Comparison of ENCODE assay signal across 13 mouse cellular contexts in genomic region chr2:165253867-165254266, GRCm38 (mm10). TPM values are rescaled to one million over a fixed set of nuclear protein-coding genes. Genes with fewer than 3 reads are reported as not detected.
A peak's percentile ranks its signal among the peaks of the same experiment; 100 is the strongest.
DNase-seq lines count a peak whose midpoint lies in the region; ATAC-seq and TF ChIP-seq lines count a peak whose summit lies in the region.
"Had no signal": no experiment of that assay in that cellular context is flagged by ENCODE, and none has a peak within 500 bp of the region (broad histone marks: within the 10 kb centered on the region; RNA-seq: fewer than 3 reads in every experiment).

No protein-coding gene starts in this region.

- peaks cover 6% of the 10 kb centered on the region; the same call in 1 of the 2 replicates for H3K4me1 ChIP-seq in forebrain, embryonic 14.5 days (ENCODE audit: control insufficient read depth, insufficient read depth, low read length)
- peaks cover 21% of the 10 kb centered on the region for H3K4me1 ChIP-seq in hindbrain, postnatal 0 days (ENCODE audit: insufficient read depth, low read length)
- H3K4me1 ChIP-seq in midbrain, embryonic 16.5 days (ENCODE audit: control insufficient read depth, insufficient read depth, low read length), result peaks cover 16% of the 10 kb centered on the region
- no peaks in the 10 kb centered on the region for H3K4me1 ChIP-seq in intestine, embryonic 15.5 days (replicated peaks)
- H3K4me1 ChIP-seq: heart, embryonic 15.5 days had no signal

- H3K27ac ChIP-seq in forebrain, embryonic 14.5 days (ENCODE audit: low read depth, low read length), result no peak overlapping the region
- no peak overlapping the region for H3K27ac ChIP-seq in hindbrain, postnatal 0 days
- H3K27ac ChIP-seq in midbrain, embryonic 16.5 days (ENCODE audit: low read length), result peak overlapping the region; percentile 60; the same call in 1 of the 2 replicates
- H3K27ac ChIP-seq in intestine, embryonic 15.5 days, result no peak overlapping the region
- H3K27ac ChIP-seq: heart, embryonic 15.5 days had no signal

- peaks cover 20% of the 10 kb centered on the region for H3K27me3 ChIP-seq in forebrain, embryonic 14.5 days (replicated peaks; ENCODE audit: control insufficient read depth, insufficient read depth, low read length)
- no peaks in the 10 kb centered on the region for H3K27me3 ChIP-seq in hindbrain, postnatal 0 days (ENCODE audit: insufficient read depth, low read length)
- 0 out of 2 replicates have a peak, but pooled peaks cover 4% of the 10 kb centered on the region for H3K27me3 ChIP-seq in midbrain, embryonic 16.5 days (ENCODE audit: control insufficient read depth, insufficient read depth, low read depth, low read length)
- H3K27me3 ChIP-seq in intestine, embryonic 15.5 days (replicated peaks), result peaks cover 49% of the 10 kb centered on the region

- DNase-seq in embryo, embryonic 11 days, result peak; percentile 41
- DNase-seq in embryo, embryonic 10.5 days (ENCODE audit: low spot score), result no peak
- DNase-seq in forebrain, embryonic 14.5 days (ENCODE audit: low spot score), result no peak
- no peak for DNase-seq in hindbrain, postnatal 0 days (ENCODE audit: low spot score)
- no peak for DNase-seq in gastrocnemius, postnatal 10 days
- no peak for DNase-seq in lung, adult 18-20 months
- DNase-seq: cerebellum, adult 11 months; liver had no signal

- peak; percentile 40; the same call in 1 of the 2 replicates for ATAC-seq in forebrain, embryonic 14.5 days
- peak; percentile 72 for ATAC-seq in hindbrain, postnatal 0 days
- ATAC-seq in midbrain, embryonic 16.5 days, result peak; percentile 66
- no peak for ATAC-seq in intestine, embryonic 15.5 days
- ATAC-seq: inflammation-experienced regulatory T-cells, adult 6 months had no signal

- WGBS in forebrain, embryonic 14.5 days, result 2% methylated on average over 10 of the region's 10 CpGs
- WGBS in hindbrain, postnatal 0 days, result 13% methylated on average over 10 of the region's 10 CpGs
- 5% methylated on average over 10 of the region's 10 CpGs for WGBS in midbrain, embryonic 16.5 days
- WGBS in intestine, embryonic 15.5 days, result 16% methylated on average over 10 of the region's 10 CpGs

- no peak overlapping the region for H3K4me3 ChIP-seq in forebrain, embryonic 14.5 days (ENCODE audit: low read depth, low read length)
- no peak overlapping the region for H3K4me3 ChIP-seq in hindbrain, postnatal 0 days (ENCODE audit: low read length)
- no peak overlapping the region for H3K4me3 ChIP-seq in midbrain, embryonic 16.5 days (ENCODE audit: low read depth, low read length)
- H3K4me3 ChIP-seq in intestine, embryonic 15.5 days (replicated peaks), result no peak overlapping the region
- H3K4me3 ChIP-seq: heart, embryonic 15.5 days had no signal

- no peak overlapping the region for H3K4me2 ChIP-seq in forebrain, embryonic 14.5 days (ENCODE audit: low read length)
- H3K4me2 ChIP-seq in hindbrain, postnatal 0 days (ENCODE audit: low read depth, low read length), result 0 out of 2 replicates have a peak overlapping the region, but pooled peaks have one; percentile 7
- no peak overlapping the region for H3K4me2 ChIP-seq in midbrain, embryonic 16.5 days (ENCODE audit: low read length)
- no peak overlapping the region for H3K4me2 ChIP-seq in intestine, embryonic 15.5 days (replicated peaks)
- H3K4me2 ChIP-seq: heart, embryonic 15.5 days had no signal

- H3K9ac ChIP-seq in forebrain, embryonic 14.5 days (ENCODE audit: low read length), result 0 out of 2 replicates have a peak overlapping the region, but pooled peaks have one; percentile 8
- 0 out of 2 replicates have a peak overlapping the region, but pooled peaks have one; percentile 13 for H3K9ac ChIP-seq in hindbrain, postnatal 0 days (replicated peaks; ENCODE audit: low read length)
- H3K9ac ChIP-seq in midbrain, embryonic 16.5 days (ENCODE audit: low read depth, low read length), result peak overlapping the region; percentile 42; the same call in 1 of the 2 replicates
- H3K9ac ChIP-seq in intestine, embryonic 15.5 days, result no peak overlapping the region
- H3K9ac ChIP-seq: heart, embryonic 15.5 days had no signal

- no peaks in the 10 kb centered on the region for H3K36me3 ChIP-seq in forebrain, embryonic 14.5 days (ENCODE audit: control insufficient read depth, insufficient read depth, low read length)
- H3K36me3 ChIP-seq in hindbrain, postnatal 0 days (ENCODE audit: insufficient read depth, low read length), result no peaks in the 10 kb centered on the region
- no peaks in the 10 kb centered on the region for H3K36me3 ChIP-seq in midbrain, embryonic 16.5 days (ENCODE audit: control insufficient read depth, insufficient read depth, low read length)
- H3K36me3 ChIP-seq in intestine, embryonic 15.5 days, result no peaks in the 10 kb centered on the region
- H3K36me3 ChIP-seq: heart, embryonic 15.5 days had no signal

- TF ChIP-seq CTCF in hindbrain, postnatal 0 days (IDR thresholded peaks at IDR 0.05; ENCODE audit: low read depth), result peak; percentile 25; the same call in 1 of the 2 replicates

- no peaks in the 10 kb centered on the region for H3K9me3 ChIP-seq in forebrain, embryonic 14.5 days (replicated peaks; ENCODE audit: control insufficient read depth, low read length)
- H3K9me3 ChIP-seq in hindbrain, postnatal 0 days (ENCODE audit: low read length), result no peaks in the 10 kb centered on the region
- no peaks in the 10 kb centered on the region for H3K9me3 ChIP-seq in midbrain, embryonic 16.5 days (replicated peaks; ENCODE audit: control insufficient read depth, low read length, poor library complexity, severe bottlenecking)
- no peaks in the 10 kb centered on the region for H3K9me3 ChIP-seq in intestine, embryonic 15.5 days
- H3K9me3 ChIP-seq: heart, embryonic 15.5 days had no signal

RNA-seq across cellular contexts. Expression of gene Cdh22, which starts 19.2 kb away (rescaled TPM):
- 4.8 and 4.9 TPM in 2 replicates for polyA plus RNA-seq in forebrain, embryonic 14.5 days (2014; fragmentation: Nextera tagmentation; extraction: Ambion mirVana)
- 47.3 and 53.4 TPM in 2 replicates for total RNA-seq in hindbrain, postnatal 0 days (2014; rRNA removed)
- 16.5 and 19.2 TPM in 2 replicates for polyA plus RNA-seq in hindbrain, postnatal 0 days (2015; fragmentation: Nextera tagmentation; extraction: Ambion mirVana)
- polyA plus RNA-seq in midbrain, embryonic 16.5 days (2015; fragmentation: Nextera tagmentation; extraction: Ambion mirVana), result 13.9 and 15.4 TPM in 2 replicates
- under 1 TPM; 0.07 to 0.25 TPM for total RNA-seq in gastrocnemius, postnatal 10 days (2021)
- 0.62 and 0.68 TPM in 2 replicates for polyA plus RNA-seq in intestine, embryonic 15.5 days (2015; fragmentation: Nextera tagmentation; extraction: Ambion mirVana)
- polyA plus RNA-seq: gonadal fat pad, adult 2 months; inflammation-experienced regulatory T-cells, adult 6 months had no signal

RNA-seq across cellular contexts. Expression of gene Slc35c2, which starts 33.8 kb away (rescaled TPM):
- 54.7 and 56.4 TPM in 2 replicates for polyA plus RNA-seq in forebrain, embryonic 14.5 days (2014; fragmentation: Nextera tagmentation; extraction: Ambion mirVana)
- total RNA-seq in hindbrain, postnatal 0 days (2014; rRNA removed), result 97.1 and 120 TPM in 2 replicates
- 65.7 and 68.1 TPM in 2 replicates for polyA plus RNA-seq in hindbrain, postnatal 0 days (2015; fragmentation: Nextera tagmentation; extraction: Ambion mirVana)
- polyA plus RNA-seq in midbrain, embryonic 16.5 days (2015; fragmentation: Nextera tagmentation; extraction: Ambion mirVana), result 68.0 and 71.9 TPM in 2 replicates
- 10 to 100 TPM; 17.5 to 18.6 TPM for total RNA-seq in gastrocnemius, postnatal 10 days (2021)
- 83.6 and 98.3 TPM in 2 replicates for polyA plus RNA-seq in intestine, embryonic 15.5 days (2015; fragmentation: Nextera tagmentation; extraction: Ambion mirVana)
